Mouse (Mus musculus): Measurements from ENCODE around the gene Fance. TPM values are rescaled to one million over a fixed set of nuclear protein-coding genes. Genes with fewer than 3 reads are reported as not detected.

The Fance gene
- polyA plus RNA-seq, 1 experiment from 2014 or later = 22.1 TPM

- Histone ChIP-seq H3K4me1 (peaks cover 60% of the 10 kb centered on the region), H3K27ac (no peak overlapping the region), H3K36me3 (0 out of 2 replicates have a peak, but pooled peaks cover 9% of the 10 kb centered on the region), H3K4me3 (no peak overlapping the region), H3K4me2 (no peak overlapping the region), H3K27me3 (replicated peaks) (no peaks in the 10 kb centered on the region), H3K9me3 (replicated peaks) (no peaks in the 10 kb centered on the region), H3K9ac (peak overlapping the region; percentile 20; the same call in 1 of the 2 replicates)
- ATAC-seq = no peak
- WGBS (ENCODE audit: insufficient replicate concordance) = 67% methylated on average over 7 of the region's 7 CpGs
Measured at GRCm38 (mm10) chr17:28280423-28280800, 32.9 kb upstream of the Fance start.

GRCm38 (mm10) chr17:28280831-28281377, 32.4 kb upstream of the Fance start:
- no peak overlapping the region for H3K27ac ChIP-seq
- no peak overlapping the region for H3K4me2 ChIP-seq
- no peak for ATAC-seq
- peak overlapping the region; percentile 20; the same call in 1 of the 2 replicates for H3K9ac ChIP-seq
- no peak overlapping the region for H3K4me3 ChIP-seq
- H3K9me3 ChIP-seq (replicated peaks) = no peaks in the 10 kb centered on the region
- WGBS (ENCODE audit: insufficient replicate concordance) = 40% methylated on average over 5 of the region's 5 CpGs
- peaks cover 62% of the 10 kb centered on the region for H3K4me1 ChIP-seq
- 0 out of 2 replicates have a peak, but pooled peaks cover 9% of the 10 kb centered on the region for H3K36me3 ChIP-seq
- H3K27me3 ChIP-seq (replicated peaks) = no peaks in the 10 kb centered on the region

GRCm38 (mm10) chr17:28281866-28282441, 31.4 kb upstream of the Fance start:
- Histone ChIP-seq H3K4me2 (no peak overlapping the region), H3K9ac (no peak overlapping the region), H3K9me3 (replicated peaks) (no peaks in the 10 kb centered on the region), H3K4me1 (peaks cover 66% of the 10 kb centered on the region), H3K27me3 (replicated peaks) (no peaks in the 10 kb centered on the region), H3K27ac (no peak overlapping the region), H3K36me3 (peaks cover 11% of the 10 kb centered on the region), H3K4me3 (no peak overlapping the region)
- WGBS (ENCODE audit: insufficient replicate concordance) = 71% methylated on average over 7 of the region's 7 CpGs
- ATAC-seq = no peak

GRCm38 (mm10) chr17:28283199-28283598, 30.1 kb upstream of the Fance start:
- Histone ChIP-seq H3K27ac (no peak overlapping the region), H3K4me3 (no peak overlapping the region), H3K9ac (no peak overlapping the region), H3K9me3 (replicated peaks) (no peaks in the 10 kb centered on the region), H3K27me3 (replicated peaks) (no peaks in the 10 kb centered on the region), H3K4me2 (no peak overlapping the region), H3K4me1 (peaks cover 66% of the 10 kb centered on the region), H3K36me3 (peaks cover 14% of the 10 kb centered on the region)
- 76% methylated on average over 10 of the region's 10 CpGs for WGBS (ENCODE audit: insufficient replicate concordance)
- no peak for ATAC-seq

- Histone ChIP-seq H3K9me3 (replicated peaks) (no peaks in the 10 kb centered on the region), H3K4me1 (peaks cover 51% of the 10 kb centered on the region), H3K36me3 (peaks cover 17% of the 10 kb centered on the region), H3K9ac (no peak overlapping the region), H3K27me3 (replicated peaks) (no peaks in the 10 kb centered on the region), H3K4me2 (no peak overlapping the region), H3K27ac (no peak overlapping the region), H3K4me3 (no peak overlapping the region)
- 59% methylated on average over 10 of the region's 10 CpGs for WGBS (ENCODE audit: insufficient replicate concordance)
- ATAC-seq = no peak
Measured at GRCm38 (mm10) chr17:28286133-28286532, 27.2 kb upstream of the Fance start.

GRCm38 (mm10) chr17:28286964-28287363, 26.4 kb upstream of the Fance start:
- Histone ChIP-seq H3K36me3 (peaks cover 22% of the 10 kb centered on the region), H3K9ac (no peak overlapping the region), H3K4me3 (no peak overlapping the region), H3K4me2 (no peak overlapping the region), H3K27me3 (replicated peaks) (no peaks in the 10 kb centered on the region), H3K9me3 (replicated peaks) (no peaks in the 10 kb centered on the region), H3K4me1 (peaks cover 53% of the 10 kb centered on the region), H3K27ac (no peak overlapping the region)
- WGBS (ENCODE audit: insufficient replicate concordance) = 56% methylated on average over 5 of the region's 5 CpGs
- no peak for ATAC-seq

GRCm38 (mm10) chr17:28287578-28287977, 25.7 kb upstream of the Fance start:
- H3K4me2 ChIP-seq = no peak overlapping the region
- no peak overlapping the region for H3K4me3 ChIP-seq
- H3K9me3 ChIP-seq (replicated peaks) = no peaks in the 10 kb centered on the region
- peak; percentile 31; the same call in 1 of the 2 replicates for ATAC-seq
- no peak overlapping the region for H3K9ac ChIP-seq
- peaks cover 53% of the 10 kb centered on the region for H3K4me1 ChIP-seq
- 52% methylated on average over 8 of the region's 8 CpGs for WGBS (ENCODE audit: insufficient replicate concordance)
- peaks cover 28% of the 10 kb centered on the region for H3K36me3 ChIP-seq
- no peak overlapping the region for H3K27ac ChIP-seq
- H3K27me3 ChIP-seq (replicated peaks) = no peaks in the 10 kb centered on the region

GRCm38 (mm10) chr17:28287980-28288379, 25.3 kb upstream of the Fance start:
- H3K9me3 ChIP-seq (replicated peaks) = no peaks in the 10 kb centered on the region
- no peak overlapping the region for H3K4me2 ChIP-seq
- peaks cover 53% of the 10 kb centered on the region for H3K4me1 ChIP-seq
- H3K27me3 ChIP-seq (replicated peaks) = no peaks in the 10 kb centered on the region
- WGBS (ENCODE audit: insufficient replicate concordance) = 62% methylated on average over 5 of the region's 5 CpGs
- H3K36me3 ChIP-seq = peaks cover 30% of the 10 kb centered on the region
- H3K27ac ChIP-seq = no peak overlapping the region
- no peak overlapping the region for H3K4me3 ChIP-seq
- ATAC-seq = 0 out of 2 replicates have a peak, but pooled peaks have one; percentile 20
- H3K9ac ChIP-seq = no peak overlapping the region

GRCm38 (mm10) chr17:28290262-28290661, 23.1 kb upstream of the Fance start:
- H3K4me3 ChIP-seq = no peak overlapping the region
- peaks cover 63% of the 10 kb centered on the region for H3K4me1 ChIP-seq
- no peaks in the 10 kb centered on the region for H3K27me3 ChIP-seq (replicated peaks)
- H3K4me2 ChIP-seq = no peak overlapping the region
- ATAC-seq = no peak
- no peak overlapping the region for H3K9ac ChIP-seq
- peaks cover 35% of the 10 kb centered on the region for H3K36me3 ChIP-seq
- H3K27ac ChIP-seq = no peak overlapping the region
- 80% methylated on average over 3 of the region's 3 CpGs for WGBS (ENCODE audit: insufficient replicate concordance)
- no peaks in the 10 kb centered on the region for H3K9me3 ChIP-seq (replicated peaks)

GRCm38 (mm10) chr17:28290671-28291070, 22.6 kb upstream of the Fance start:
- no peak overlapping the region for H3K4me3 ChIP-seq
- no peaks in the 10 kb centered on the region for H3K27me3 ChIP-seq (replicated peaks)
- H3K4me2 ChIP-seq = no peak overlapping the region
- no peak overlapping the region for H3K27ac ChIP-seq
- ATAC-seq = 0 out of 2 replicates have a peak, but pooled peaks have one; percentile 11
- WGBS (ENCODE audit: insufficient replicate concordance) = 52% methylated on average over 11 of the region's 11 CpGs
- H3K36me3 ChIP-seq = peaks cover 39% of the 10 kb centered on the region
- H3K9me3 ChIP-seq (replicated peaks) = no peaks in the 10 kb centered on the region
- no peak overlapping the region for H3K9ac ChIP-seq
- peaks cover 60% of the 10 kb centered on the region for H3K4me1 ChIP-seq

GRCm38 (mm10) chr17:28291346-28291745, 22.0 kb upstream of the Fance start:
- Histone ChIP-seq H3K9me3 (replicated peaks) (no peaks in the 10 kb centered on the region), H3K9ac (no peak overlapping the region), H3K27ac (no peak overlapping the region), H3K27me3 (replicated peaks) (no peaks in the 10 kb centered on the region), H3K4me2 (no peak overlapping the region), H3K4me1 (peaks cover 55% of the 10 kb centered on the region), H3K4me3 (no peak overlapping the region), H3K36me3 (peaks cover 41% of the 10 kb centered on the region)
- 31% methylated on average over 7 of the region's 7 CpGs for WGBS (ENCODE audit: insufficient replicate concordance)
- no peak for ATAC-seq

- 63% methylated on average over 4 of the region's 4 CpGs for WGBS (ENCODE audit: insufficient replicate concordance)
- H3K27ac ChIP-seq = no peak overlapping the region
- H3K4me3 ChIP-seq = no peak overlapping the region
- H3K9ac ChIP-seq = no peak overlapping the region
- H3K36me3 ChIP-seq = peaks cover 47% of the 10 kb centered on the region
- H3K4me1 ChIP-seq = peaks cover 37% of the 10 kb centered on the region
- H3K27me3 ChIP-seq (replicated peaks) = 0 out of 2 replicates have a peak, but pooled peaks cover 3% of the 10 kb centered on the region
- no peaks in the 10 kb centered on the region for H3K9me3 ChIP-seq (replicated peaks)
- no peak overlapping the region for H3K4me2 ChIP-seq
- ATAC-seq = no peak
Measured at GRCm38 (mm10) chr17:28293716-28294115, 19.6 kb upstream of the Fance start.

Measured in liver, embryonic 12.5 days (tissue).